Comparison of ENCODE assay signal across 8 mouse cellular contexts in genomic region chr6:120365051-120365450, GRCm38 (mm10). TPM values are rescaled to one million over a fixed set of nuclear protein-coding genes. Genes with fewer than 3 reads are reported as not detected.
DNase-seq lines count a peak whose midpoint lies in the region; ATAC-seq and TF ChIP-seq lines count a peak whose summit lies in the region.

No protein-coding gene starts in this region.

- no peaks in the 10 kb centered on the region for H3K9me3 ChIP-seq in heart, embryonic 10.5 days
- no peaks in the 10 kb centered on the region for H3K9me3 ChIP-seq in ES-E14 (ENCODE audit: control insufficient read depth, insufficient read depth, low read depth, low read length)
- H3K9me3 ChIP-seq in neural tube, embryonic 11.5 days (ENCODE audit: control insufficient read depth, low read length): no peaks in the 10 kb centered on the region

- no peak for DNase-seq in heart, embryonic 10.5 days (ENCODE audit: low spot score)
- DNase-seq in heart, postnatal 36 days: no peak
- DNase-seq in ES-E14 (ENCODE audit: low read depth, low spot score): no peak
- DNase-seq in kidney, postnatal 4 days: peak; percentile 21 to 33
- DNase-seq in neural tube, embryonic 11.5 days (ENCODE audit: low spot score): peak; percentile 12
- DNase-seq in frontal cortex, postnatal 36 days (ENCODE audit: low spot score in 2 of 2): no peak
- no peak for DNase-seq in layer of hippocampus, adult 11-12 months (ENCODE audit: low spot score)

- WGBS in heart, embryonic 10.5 days: 3% methylated on average over 15 of the region's 15 CpGs
- WGBS in neural tube, embryonic 11.5 days: 6% methylated on average over 15 of the region's 15 CpGs

- H3K27ac ChIP-seq in heart, embryonic 10.5 days: peak overlapping the region; percentile 96
- H3K27ac ChIP-seq in ES-E14 (ENCODE audit: insufficient read depth, low read depth, low read length, poor library complexity, severe bottlenecking): no peak overlapping the region
- no peak overlapping the region for H3K27ac ChIP-seq in neural tube, embryonic 11.5 days (ENCODE audit: low read depth, low read length)

- in situ Hi-C loops in ES-E14 (cut with MboI; ENCODE audit: low sequenced_read_pairs in 2 of 2, unreplicated experiment in 2 of 2): no loop called here

- peaks cover 34% of the 10 kb centered on the region for H3K36me3 ChIP-seq in heart, embryonic 10.5 days
- H3K36me3 ChIP-seq in ES-E14 (ENCODE audit: control insufficient read depth, insufficient read depth, low read length, poor library complexity, severe bottlenecking): peaks cover 13% of the 10 kb centered on the region
- H3K36me3 ChIP-seq in neural tube, embryonic 11.5 days (ENCODE audit: control insufficient read depth, insufficient read depth, low read length): peaks cover 15% of the 10 kb centered on the region

- H3K4me3 ChIP-seq in heart, embryonic 10.5 days: peak overlapping the region; percentile 89
- H3K4me3 ChIP-seq in ES-E14 (ENCODE audit: insufficient read depth in 1 of 2, low read depth in 1 of 2, low read length in 2 of 2, poor library complexity in 1 of 2, severe bottlenecking in 1 of 2): peak overlapping the region; percentile 92 to 97
- H3K4me3 ChIP-seq in neural tube, embryonic 11.5 days (ENCODE audit: low read depth, low read length): peak overlapping the region; percentile 90

- intact Hi-C loops in heart, postnatal 36 days (cut with DNase I): no loop called here

- H3K4me2 ChIP-seq in neural tube, embryonic 11.5 days (ENCODE audit: low read depth): peak overlapping the region; percentile 84

- peak overlapping the region; percentile 92 for H3K9ac ChIP-seq in ES-E14 (ENCODE audit: insufficient read depth, low read depth, low read length, poor library complexity, severe bottlenecking)
- peak overlapping the region; percentile 69 for H3K9ac ChIP-seq in neural tube, embryonic 11.5 days (ENCODE audit: low read length)

- H3K4me1 ChIP-seq in heart, embryonic 10.5 days: peaks cover 18% of the 10 kb centered on the region
- H3K4me1 ChIP-seq in ES-E14 (ENCODE audit: control insufficient read depth in 2 of 2, insufficient read depth in 2 of 2, low read length in 2 of 2, poor library complexity in 1 of 2): peaks cover 0 to 3% of the 10 kb centered on the region in 2 experiments; a peak in 1 of 4 replicates
- peaks cover 14% of the 10 kb centered on the region for H3K4me1 ChIP-seq in neural tube, embryonic 11.5 days (ENCODE audit: control insufficient read depth, insufficient read depth, low read length)

- ATAC-seq in erythroblast, adult 5-6 weeks (replicated peaks; ENCODE audit: low FRiP score, poor library complexity, severe bottlenecking): 0 out of 2 replicates have a peak, but pooled peaks have one; percentile 17
- ATAC-seq in neural tube, embryonic 11.5 days (ENCODE audit: insufficient read depth, low FRiP score, low TSS enrichment): no peak

- H3K27me3 ChIP-seq in heart, embryonic 10.5 days (ENCODE audit: insufficient read depth, poor library complexity, severe bottlenecking): no peaks in the 10 kb centered on the region
- H3K27me3 ChIP-seq in neural tube, embryonic 11.5 days (ENCODE audit: control insufficient read depth, insufficient read depth, low read length): no peaks in the 10 kb centered on the region

TF ChIP-seq in ES-E14, 5 proteins besides CTCF, POLR2A, EP300 and RAD21:
- TF ChIP-seq ZC3H11A (IDR thresholded peaks at IDR 0.05; ENCODE audit: borderline replicate concordance, low read depth, low read length): no peak
- TF ChIP-seq CHD2 (IDR thresholded peaks at IDR 0.05; ENCODE audit: low read depth, low read length): no peak
- no peak for TF ChIP-seq ZNF384 (IDR thresholded peaks at IDR 0.05; ENCODE audit: low read depth, low read length)
- TF ChIP-seq HCFC1 (IDR thresholded peaks at IDR 0.05; ENCODE audit: borderline replicate concordance, insufficient read depth, low read length): no peak
- no peak for TF ChIP-seq MAFK (IDR thresholded peaks at IDR 0.05; ENCODE audit: insufficient read depth, low read depth, low read length)

RNA-seq across cellular contexts. Expression of gene Ccdc77, which starts 0.9 kb away (rescaled TPM):
- polyA plus RNA-seq in heart, embryonic 10.5 days (2016; fragmentation: Nextera tagmentation; extraction: Ambion mirVana): 23.0 and 24.7 TPM in 2 replicates
- total RNA-seq in heart, postnatal 36 days (2021): 1 to 10 TPM; 4.1 to 5.8 TPM
- 32.2 and 32.8 TPM in 2 replicates for total RNA-seq in ES-E14 (2012; rRNA removed)
- total RNA-seq in erythroblast, adult 5-6 weeks (2015; ENCODE audit: low replicate concordance): 61.3 and 87.4 TPM in 2 replicates
- total RNA-seq in erythroblast, adult 5-6 weeks (2017; ENCODE audit: low replicate concordance): 173 and 201 TPM in 2 replicates
- 22.5 and 26.0 TPM in 2 replicates for polyA plus RNA-seq in neural tube, embryonic 11.5 days (2014; fragmentation: Nextera tagmentation; extraction: Ambion mirVana)

RNA-seq across cellular contexts. Expression of gene Kdm5a, which starts 1.1 kb away (rescaled TPM):
- 36.9 and 38.9 TPM in 2 replicates for polyA plus RNA-seq in heart, embryonic 10.5 days (2016; fragmentation: Nextera tagmentation; extraction: Ambion mirVana)
- total RNA-seq in heart, postnatal 36 days (2021): 10 to 100 TPM; 31.4 to 33.9 TPM
- 46.6 and 53.3 TPM in 2 replicates for total RNA-seq in ES-E14 (2012; rRNA removed)
- 29.2 and 34.5 TPM in 2 replicates for total RNA-seq in erythroblast, adult 5-6 weeks (2015; ENCODE audit: low replicate concordance)
- 130 and 136 TPM in 2 replicates for total RNA-seq in erythroblast, adult 5-6 weeks (2017; ENCODE audit: low replicate concordance)
- 57.3 and 61.6 TPM in 2 replicates for polyA plus RNA-seq in neural tube, embryonic 11.5 days (2014; fragmentation: Nextera tagmentation; extraction: Ambion mirVana)

Comparison
In these comparisons a context has a peak if more than half of its experiments do, and no peak if none do; other contexts are left out.
1. DNase-seq: peak in kidney, postnatal 4 days (2 of 2) and neural tube, embryonic 11.5 days (single experiment); none in heart, embryonic 10.5 days (single experiment), heart, postnatal 36 days (0 of 2), ES-E14 (single experiment), frontal cortex, postnatal 36 days (0 of 2) and layer of hippocampus, adult 11-12 months (single experiment).
2. Peak in every context shown above with its lines, with median percentiles within 50 percentile points of each other: H3K4me3 ChIP-seq.